Mouse (Mus musculus) liver, postnatal 0 days (tissue): ENCODE results near the gene Syce1l.

Source experiments
- CTCF ChIP-seq: sonication (generic); IDR thresholded peaks from 2 replicates; pipeline ENCODE4 v1.5.1; 2016; ENCODE audit warnings: antibody characterized with exemption, low read depth
- EP300 ChIP-seq: IDR thresholded peaks from 2 replicates; pipeline ENCODE4 v1.6.1; 2016; ENCODE audit warnings: antibody characterized with exemption, low read depth, mild to moderate bottlenecking

- no peak for TF ChIP-seq EP300
- no peak for TF ChIP-seq CTCF
Measured at GRCm38 (mm10) chr8:113669924-113670323, 26.9 kb downstream of the Syce1l start.
